ENCODE assay signal across 25 mouse cellular contexts in the genomic region with DNA sequence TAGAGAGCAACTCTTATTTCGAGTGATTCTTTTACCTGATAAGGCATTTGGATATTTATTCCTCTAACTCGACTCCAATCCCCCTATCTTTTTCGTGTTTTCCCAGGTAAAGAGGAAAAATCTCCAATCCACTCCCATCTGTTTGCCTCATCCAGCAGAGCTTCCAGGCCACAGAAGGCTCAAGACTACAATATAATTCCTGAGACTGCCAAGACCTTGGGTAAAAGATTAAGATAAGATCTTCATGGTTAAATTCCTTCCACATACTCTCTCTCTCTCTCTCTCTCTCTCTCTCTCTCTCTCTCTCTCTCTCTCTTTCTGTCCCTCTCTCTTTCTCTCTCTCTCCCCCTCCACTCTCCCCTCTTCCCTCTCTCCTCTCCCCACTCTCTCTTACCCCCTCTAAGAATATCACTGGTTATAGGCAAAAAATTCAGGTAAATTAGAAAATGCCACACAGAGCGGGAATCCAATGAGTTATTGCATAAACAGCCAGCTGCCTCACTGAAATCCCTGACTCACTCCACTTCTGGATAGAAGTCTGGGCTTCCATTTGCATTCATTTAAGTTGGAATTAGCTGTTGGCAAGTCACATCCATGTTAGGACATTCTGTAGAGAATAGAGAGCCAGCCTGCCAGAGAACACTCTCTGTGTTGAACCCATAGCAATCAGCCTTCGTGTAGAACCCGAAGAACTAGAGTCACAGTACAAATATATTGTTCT.
A peak's percentile ranks its signal among the peaks of the same experiment; 100 is the strongest.
DNase-seq lines count a peak whose midpoint lies in the region; ATAC-seq and TF ChIP-seq lines count a peak whose summit lies in the region.
"Had no signal": no experiment of that assay in that cellular context is flagged by ENCODE, and none has a peak within 500 bp of the region (broad histone marks: within the 10 kb centered on the region; RNA-seq: fewer than 3 reads in every experiment).

No protein-coding gene starts in this region.

- no peak overlapping the region for H3K4me3 ChIP-seq in forebrain, embryonic 16.5 days (replicated peaks; ENCODE audit: low read length)
- H3K4me3 ChIP-seq in forebrain, postnatal 0 days (ENCODE audit: low read depth, low read length): no peak overlapping the region
- no peak overlapping the region for H3K4me3 ChIP-seq in hindbrain, embryonic 13.5 days
- H3K4me3 ChIP-seq: forebrain, embryonic 15.5 days; heart, adult 2 months; heart, embryonic 13.5 days; layer of hippocampus, adult 2 months; midbrain, embryonic 10.5 days had no signal

- 0 out of 2 replicates have a peak, but pooled peaks have one; percentile 21 for ATAC-seq in forebrain, embryonic 16.5 days
- ATAC-seq in forebrain, postnatal 0 days: no peak
- peak; percentile 46 for ATAC-seq in Patski
- ATAC-seq in hindbrain, embryonic 13.5 days (ENCODE audit: low FRiP score): no peak
- ATAC-seq: forebrain, embryonic 15.5 days had no signal

- no peaks in the 10 kb centered on the region for H3K27me3 ChIP-seq in forebrain, embryonic 16.5 days (replicated peaks; ENCODE audit: control insufficient read depth, insufficient read depth, low read length)
- H3K27me3 ChIP-seq in forebrain, postnatal 0 days (ENCODE audit: insufficient read depth, low read length): no peaks in the 10 kb centered on the region
- no peaks in the 10 kb centered on the region for H3K27me3 ChIP-seq in Patski
- no peaks in the 10 kb centered on the region for H3K27me3 ChIP-seq in hindbrain, embryonic 13.5 days
- H3K27me3 ChIP-seq: CH12.LX; forebrain, embryonic 15.5 days had no signal

- no peak overlapping the region for H3K27ac ChIP-seq in forebrain, embryonic 16.5 days (ENCODE audit: low read length)
- no peak overlapping the region for H3K27ac ChIP-seq in forebrain, postnatal 0 days (ENCODE audit: low read depth, low read length)
- no peak overlapping the region for H3K27ac ChIP-seq in hindbrain, embryonic 13.5 days
- H3K27ac ChIP-seq: forebrain, embryonic 15.5 days; heart, adult 2 months; heart, embryonic 13.5 days; hindbrain, embryonic 14.5 days; layer of hippocampus, adult 2 months; midbrain, embryonic 10.5 days had no signal

- H3K9ac ChIP-seq in forebrain, embryonic 16.5 days (replicated peaks; ENCODE audit: low read depth, low read length): no peak overlapping the region
- H3K9ac ChIP-seq in forebrain, postnatal 0 days: no peak overlapping the region
- no peak overlapping the region for H3K9ac ChIP-seq in hindbrain, embryonic 13.5 days
- H3K9ac ChIP-seq: forebrain, embryonic 15.5 days; heart, embryonic 13.5 days; hindbrain, embryonic 14.5 days had no signal

- DNase-seq in forebrain, postnatal 0 days: no peak
- DNase-seq in 3134 (ENCODE audit: extremely low read depth, insufficient read length, low spot score) (peak; percentile 78), Patski (ENCODE audit: low read depth, low spot score) (no peak)
- peak; percentile 49 for DNase-seq in fibroblast of lung, adult 2 months (ENCODE audit: low read depth)
- DNase-seq in cerebellum, postnatal 36 days: no peak
- DNase-seq in heart, postnatal 25 days (ENCODE audit: low spot score): no peak
- DNase-seq: adrenal gland, postnatal 14 days; cerebellum, adult 9-11 months; heart, adult 2 months; heart, postnatal 14 days; kidney, adult 8-10 months; kidney, postnatal 14 days; layer of hippocampus, postnatal 36 days; lung, postnatal 10 days; right cerebral cortex, postnatal 25 days; thymus, postnatal 25 days had no signal

- 81% methylated on average over 6 of the region's 6 CpGs for WGBS in forebrain, embryonic 16.5 days
- WGBS in forebrain, postnatal 0 days: 72% methylated on average over 6 of the region's 6 CpGs
- WGBS in hindbrain, embryonic 13.5 days: 88% methylated on average over 6 of the region's 6 CpGs

- 0 out of 2 replicates have a peak, but pooled peaks cover 5% of the 10 kb centered on the region for H3K4me1 ChIP-seq in forebrain, embryonic 16.5 days (replicated peaks; ENCODE audit: control insufficient read depth, insufficient read depth, low read length)
- no peaks in the 10 kb centered on the region for H3K4me1 ChIP-seq in forebrain, postnatal 0 days (ENCODE audit: insufficient read depth)
- peaks cover 7% of the 10 kb centered on the region for H3K4me1 ChIP-seq in hindbrain, embryonic 13.5 days (replicated peaks)

- no peaks in the 10 kb centered on the region for H3K36me3 ChIP-seq in forebrain, embryonic 16.5 days (ENCODE audit: control insufficient read depth, insufficient read depth)
- no peaks in the 10 kb centered on the region for H3K36me3 ChIP-seq in forebrain, postnatal 0 days (ENCODE audit: insufficient read depth)
- H3K36me3 ChIP-seq in hindbrain, embryonic 13.5 days: no peaks in the 10 kb centered on the region
- H3K36me3 ChIP-seq: forebrain, embryonic 15.5 days; G1E; heart, embryonic 13.5 days; midbrain, embryonic 10.5 days had no signal

- CTCF ChIA-PET in Patski (lab: Charles Lee): no interaction called here

- no peak for TF ChIP-seq CTCF in forebrain, postnatal 0 days (IDR thresholded peaks at IDR 0.05; ENCODE audit: low read depth)
- TF ChIP-seq CTCF in Patski (IDR thresholded peaks at IDR 0.05): no peak

- in situ Hi-C loops in Patski (cut with MboI; ENCODE audit: low pct_unique_long_range_greater_than_20kb): no loop called here

- no peak overlapping the region for H3K4me2 ChIP-seq in forebrain, embryonic 16.5 days (ENCODE audit: low read length)
- H3K4me2 ChIP-seq in forebrain, postnatal 0 days (ENCODE audit: low read depth): no peak overlapping the region
- H3K4me2 ChIP-seq in hindbrain, embryonic 13.5 days: no peak overlapping the region
- H3K4me2 ChIP-seq: forebrain, embryonic 15.5 days; heart, embryonic 13.5 days; hindbrain, embryonic 14.5 days had no signal

- POLR2A ChIA-PET in Patski (lab: Charles Lee): no interaction called here

- no peaks in the 10 kb centered on the region for H3K9me3 ChIP-seq in forebrain, embryonic 16.5 days (ENCODE audit: control insufficient read depth, low read length)
- H3K9me3 ChIP-seq in forebrain, postnatal 0 days (ENCODE audit: low read length): no peaks in the 10 kb centered on the region
- H3K9me3 ChIP-seq in hindbrain, embryonic 13.5 days: no peaks in the 10 kb centered on the region
- H3K9me3 ChIP-seq: forebrain, embryonic 15.5 days; G1E; heart, embryonic 13.5 days; midbrain, embryonic 10.5 days had no signal

- intact Hi-C loops in heart, postnatal 25 days (cut with DNase I): loop anchor here (2.0 kb wide), 1 partner anchor 15 kb away; no protein-coding TSS in a partner anchor

Comparison
In these comparisons a context has a peak if more than half of its experiments do, and no peak if none do; other contexts are left out.
1. ATAC-seq: peak in forebrain, embryonic 16.5 days (single experiment) and Patski (single experiment); none in forebrain, postnatal 0 days (single experiment) and hindbrain, embryonic 13.5 days (single experiment).
2. DNase-seq: peak in 3134 (single experiment) and fibroblast of lung, adult 2 months (single experiment); none in forebrain, postnatal 0 days (single experiment), Patski (single experiment), cerebellum, postnatal 36 days (0 of 2) and heart, postnatal 25 days (single experiment).